Mouse (Mus musculus) hematopoietic stem cell, adult 5-6 weeks (primary cell): ENCODE results near the gene Xpo5. TPM values are rescaled to one million over a fixed set of nuclear protein-coding genes. Genes with fewer than 3 reads are reported as not detected.
A peak's percentile ranks its signal among the peaks of the same experiment; 100 is the strongest.

Experiments used
- ATAC-seq, 2 experiments: fragments of 125-278 bp in 1 of 2; replicated peaks in 1 of 2; 2 replicates each; pipeline ENCODE4 v1.8.0; 2016 to 2017; ENCODE audit warnings: inconsistent platforms in 2 of 2, mild to moderate bottlenecking in 2 of 2, moderate number of reproducible peaks in 2 of 2, low read depth in 1 of 2, moderate TSS enrichment in 1 of 2; ENCODE audit not compliant: low FRiP score in 2 of 2, poor library complexity in 2 of 2, severe bottlenecking in 2 of 2, insufficient read depth in 1 of 2, low TSS enrichment in 1 of 2
- total RNA-seq: library from RNA; stranded (forward); fragments of 172-1452, 232-1000 nt; gene quantifications from 2 replicates; pipeline ENCODE4 v1.2.3, GENCODE M21; 2017

Gene Xpo5
- total RNA-seq, 1 experiment from 2014 or later, result 52.8 TPM

DNA sequence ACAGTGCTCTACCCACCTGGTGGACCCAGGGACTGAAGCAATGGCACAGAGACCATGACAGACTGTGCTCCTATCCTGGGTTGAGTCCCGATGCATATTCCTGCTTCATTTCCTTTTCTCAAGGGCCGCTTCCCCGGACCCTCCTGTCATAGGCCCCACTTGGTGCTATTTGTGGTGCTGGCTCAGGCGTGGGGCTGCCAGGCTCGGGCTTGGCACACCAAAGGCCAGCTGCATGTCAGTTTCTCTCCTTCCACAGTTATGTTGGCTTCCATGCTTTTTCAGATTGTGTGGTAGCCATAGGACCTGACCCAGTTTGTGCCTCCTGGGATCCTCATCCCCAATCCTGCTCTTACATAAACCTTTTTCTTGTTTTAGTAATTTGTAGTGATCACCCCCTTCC, 33.8 kb upstream of the Xpo5 start:
- no peak for ATAC-seq

DNA sequence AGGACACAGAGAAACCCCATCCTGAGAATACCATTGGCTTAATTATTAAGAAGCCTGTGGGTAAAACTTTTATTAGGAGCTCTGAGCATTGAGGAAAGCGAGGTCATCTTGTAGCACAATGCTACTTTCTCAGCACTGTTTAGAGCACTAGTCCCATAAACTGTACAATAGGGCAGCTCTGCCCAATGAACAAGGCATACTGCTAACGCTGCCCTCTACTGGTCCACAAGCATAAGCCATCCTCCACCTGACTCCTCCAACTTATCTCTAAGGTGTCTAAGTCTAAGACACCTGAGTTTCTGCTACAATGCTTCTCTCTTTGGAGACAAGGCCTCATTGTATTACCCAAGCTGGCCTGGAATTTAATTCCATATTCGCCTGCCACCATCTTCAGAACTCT, 32.0 kb upstream of the Xpo5 start:
- peak; percentile 49 to 64; a peak in 3 of 4 replicates for ATAC-seq

- ATAC-seq, result no peak
These were observed 20.3 kb upstream of the Xpo5 start for GRCm38 (mm10) chr17:46182273-46182672.

GRCm38 (mm10) chr17:46188829-46189228, 13.8 kb upstream of the Xpo5 start:
- ATAC-seq, result no peak

GRCm38 (mm10) chr17:46201151-46201550, 1.4 kb upstream of the Xpo5 start:
- ATAC-seq, result no peak

DNA sequence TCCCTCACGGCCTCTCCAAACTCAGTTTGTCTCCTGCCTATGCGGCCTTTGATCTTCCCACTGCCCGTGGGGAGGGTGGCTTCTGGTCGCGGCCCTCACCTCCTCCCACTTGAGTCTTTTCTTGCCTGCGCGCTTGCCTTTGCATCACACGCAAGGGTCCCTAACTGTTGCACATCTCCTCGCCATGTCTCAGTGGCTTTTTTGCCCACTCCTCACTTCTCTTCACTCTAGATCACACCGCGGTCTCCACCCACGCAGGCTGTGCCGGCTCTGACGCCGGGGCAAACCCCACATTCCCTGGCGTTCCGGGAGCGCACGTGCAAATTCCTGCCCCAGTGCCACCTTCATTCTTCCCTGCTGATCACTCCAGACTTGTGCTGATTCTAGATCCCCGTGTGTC, 496 bp downstream of the Xpo5 start:
- ATAC-seq, result 0 out of 4 replicates have a peak, but pooled peaks of 1 of the 2 experiments have one; percentile 5

DNA sequence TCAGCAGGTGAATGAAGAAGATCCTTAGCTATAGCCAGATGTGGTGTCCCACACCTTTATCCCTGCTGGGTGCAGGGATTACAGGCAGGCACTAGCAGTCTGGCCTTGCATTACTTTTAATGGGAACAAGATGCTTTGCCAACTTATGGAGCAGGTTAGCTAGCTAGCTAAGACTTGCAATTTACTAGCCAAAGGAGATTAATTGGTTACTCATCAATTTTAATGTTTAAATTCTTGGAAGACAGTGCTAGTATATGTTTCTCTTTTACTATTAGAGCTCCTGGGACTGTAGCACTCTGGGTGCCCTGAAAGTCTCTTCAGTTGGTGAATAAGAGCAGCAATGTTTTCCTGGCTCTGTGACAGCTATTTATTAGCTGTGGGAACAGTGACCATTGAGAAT, 4.1 kb downstream of the Xpo5 start:
- ATAC-seq, result no peak

DNA sequence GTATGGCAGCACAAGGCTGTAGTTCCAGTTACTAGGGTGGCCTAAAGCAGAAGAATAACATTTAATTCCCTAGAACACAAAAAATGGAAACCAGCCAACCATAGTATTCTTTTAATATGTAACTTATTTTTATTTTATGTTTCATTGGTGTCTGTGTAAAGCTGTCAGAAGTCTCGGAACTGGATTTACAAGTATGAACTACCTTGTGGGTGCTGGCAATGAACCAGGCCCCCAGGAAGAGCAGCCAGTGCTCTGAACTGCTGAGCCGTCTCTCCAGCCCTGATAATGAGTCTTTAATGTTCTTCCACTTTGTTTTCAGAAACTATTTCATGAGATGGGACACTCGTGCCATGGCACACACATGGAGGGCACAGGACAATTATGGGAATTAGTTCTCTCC, 8.0 kb downstream of the Xpo5 start:
- no peak for ATAC-seq

- ATAC-seq, result no peak
These were observed 19.0 kb downstream of the Xpo5 start for GRCm38 (mm10) chr17:46221601-46222000.

DNA sequence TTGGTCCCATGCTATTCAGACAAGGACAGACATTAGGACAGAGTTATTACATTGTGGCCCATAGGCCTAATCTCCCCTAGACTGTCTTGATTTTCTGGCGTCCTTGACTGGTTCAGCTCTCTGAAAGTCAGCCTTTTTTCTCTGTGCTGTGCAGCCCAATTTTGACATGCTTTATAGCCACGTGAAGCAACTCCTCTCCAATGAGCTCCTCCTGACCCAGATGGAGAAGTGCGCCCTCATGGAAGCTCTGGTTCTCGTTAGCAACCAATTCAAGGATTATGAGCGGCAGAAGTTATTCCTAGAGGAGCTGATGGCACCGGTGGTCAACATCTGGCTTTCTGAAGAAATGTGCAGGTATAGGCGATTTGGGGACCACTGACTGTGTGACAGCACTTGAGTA, 25.0 kb downstream of the Xpo5 start:
- no peak for ATAC-seq

GRCm38 (mm10) chr17:46236067-46236466, 33.5 kb downstream of the Xpo5 start:
- ATAC-seq, result no peak

- ATAC-seq, result no peak
These were observed 34.5 kb downstream of the Xpo5 start for GRCm38 (mm10) chr17:46237079-46237478.

DNA sequence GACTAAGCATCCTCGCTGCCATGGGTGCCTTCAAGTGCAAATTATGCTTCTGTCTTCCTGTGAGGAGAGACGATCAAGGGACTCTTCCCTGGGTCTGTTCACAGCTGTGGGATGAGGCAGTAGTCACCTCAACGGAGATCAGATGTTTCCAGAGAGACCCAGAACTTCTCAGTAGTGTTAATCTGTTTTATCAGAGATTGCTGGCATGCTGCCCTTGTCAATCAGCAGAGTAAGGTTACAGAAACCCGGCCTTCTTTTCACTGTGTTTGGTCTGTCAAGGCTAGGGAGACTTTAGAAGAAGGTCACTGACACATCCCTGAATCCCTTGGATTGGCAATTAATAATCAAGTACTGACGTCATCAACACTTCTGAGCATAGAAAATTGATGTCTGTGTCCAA, 34.9 kb downstream of the Xpo5 start:
- ATAC-seq, result no peak

GRCm38 (mm10) chr17:46239516-46240114, 37.0 kb downstream of the Xpo5 start:
- ATAC-seq, result no peak

GRCm38 (mm10) chr17:46241471-46241870, 38.9 kb downstream of the Xpo5 start:
- ATAC-seq, result no peak

DNA sequence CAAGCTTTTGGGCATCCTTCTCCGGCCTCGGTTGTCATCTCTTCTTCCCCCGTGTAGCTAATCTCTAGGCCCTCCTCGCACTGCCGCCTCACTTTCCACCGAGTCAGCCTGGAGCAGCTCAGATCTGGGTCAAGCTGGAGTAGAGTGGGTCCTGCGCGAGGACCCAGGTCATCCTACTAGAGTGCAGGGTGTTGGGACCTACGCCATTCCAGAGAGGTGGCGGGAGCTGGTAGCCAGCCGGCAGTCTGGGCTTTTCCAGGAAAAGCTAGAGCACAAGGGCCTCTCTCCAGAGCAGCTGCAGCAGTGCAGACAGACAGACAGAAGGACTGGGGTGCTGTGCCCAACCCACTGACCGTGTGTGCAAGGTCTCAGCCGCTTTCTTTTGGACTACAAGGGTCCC, 39.7 kb downstream of the Xpo5 start:
- no peak for ATAC-seq

DNA sequence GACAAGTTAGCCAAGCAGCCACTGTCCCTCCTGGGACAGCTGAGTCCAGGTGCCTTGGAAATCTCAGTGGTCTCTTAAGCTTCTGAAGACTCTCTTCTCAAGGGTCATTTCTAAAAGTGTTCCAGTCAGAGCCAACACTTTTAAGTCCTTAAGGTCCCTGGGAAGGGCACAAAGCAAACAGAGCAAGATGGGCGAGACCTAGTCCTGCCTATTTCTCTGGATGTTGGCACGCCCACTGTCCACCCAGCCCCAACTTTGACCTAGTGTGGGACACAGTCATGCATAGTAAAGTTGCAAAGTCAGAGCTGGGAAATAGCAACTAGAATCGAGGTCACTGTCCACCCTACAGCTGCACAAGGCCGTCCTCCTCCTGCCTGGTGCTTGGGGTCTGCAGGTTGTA, 40.4 kb downstream of the Xpo5 start:
- ATAC-seq, result no peak

DNA sequence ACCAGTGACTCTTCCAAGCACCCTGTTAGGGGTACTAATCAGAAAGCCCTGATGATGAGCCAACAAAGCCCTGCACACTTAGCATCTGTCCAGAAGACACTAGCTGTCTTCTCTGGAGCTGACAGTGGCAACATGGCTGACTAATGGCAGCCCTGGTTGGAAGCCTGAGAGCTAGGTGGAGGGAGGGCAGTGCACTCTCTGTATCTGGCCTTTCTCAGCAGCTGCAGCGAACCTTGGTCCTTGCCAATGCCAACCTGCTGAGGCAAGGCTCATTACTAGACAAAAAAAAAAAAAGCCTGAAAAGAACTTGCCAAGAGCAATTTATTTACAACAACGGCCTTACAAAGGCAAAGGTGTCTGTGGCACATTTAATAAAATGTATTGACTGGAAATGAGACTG, 41.0 kb downstream of the Xpo5 start:
- no peak for ATAC-seq

DNA sequence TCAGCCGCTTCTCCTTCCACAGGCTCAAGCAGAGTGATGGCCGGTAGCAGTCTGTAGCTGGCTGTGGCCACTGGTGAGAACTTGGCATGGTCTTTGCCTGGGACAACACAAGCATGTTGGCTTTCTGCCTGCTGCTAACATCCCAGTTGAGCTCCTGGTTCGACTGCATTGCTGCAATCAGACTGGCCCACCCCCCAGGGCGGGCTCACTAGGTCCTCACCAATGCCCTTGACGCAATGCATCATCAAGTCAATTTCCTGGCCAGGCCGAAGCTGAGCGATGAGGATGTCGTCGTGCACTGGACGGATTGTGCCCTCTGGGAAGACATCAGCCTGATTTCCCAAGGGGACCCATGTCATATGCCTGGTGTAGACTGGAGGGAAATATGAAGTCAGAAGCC, 42.0 kb downstream of the Xpo5 start:
- ATAC-seq, result no peak
